Mouse (Mus musculus): ENCODE results near the gene Cavin1. TPM values are rescaled to one million over a fixed set of nuclear protein-coding genes. Genes with fewer than 3 reads are reported as not detected.

Gene Cavin1
- 27.5 TPM for polyA plus RNA-seq (2015; fragmentation: Illumina TruSeq; extraction: RNeasy Lipid Tissue Mini Kit (QIAGEN cat#74804); ENCODE audit: insufficient read depth, low replicate concordance)

GRCm38 (mm10) chr11:100970557-100970937 is at the start of gene Cavin1:
Gene Cavin1 (minus strand): TSS chr11:100970887.

GRCm38 (mm10) chr11:101009046-101009887 is 38.6 kb upstream of the Cavin1 start, which contains the start of gene Atp6v0a1:
Gene Atp6v0a1 (plus strand): TSS chr11:101009452.

GRCm38 (mm10) chr11:100939512-100940151 is 31.1 kb downstream of the Cavin1 start, which contains the start of gene Stat3:
Gene Stat3 (minus strand): TSS chr11:100939540.

Other genes starting within 250 kb of the Cavin1 start
- gene Rab5c, start 232.7 kb downstream of the Cavin1 start, polyA plus RNA-seq (2015; fragmentation: Illumina TruSeq; extraction: RNeasy Lipid Tissue Mini Kit (QIAGEN cat#74804); ENCODE audit: insufficient read depth, low replicate concordance) = 93.5 TPM
- gene Kcnh4, start 210.9 kb downstream of the Cavin1 start, polyA plus RNA-seq (2015; fragmentation: Illumina TruSeq; extraction: RNeasy Lipid Tissue Mini Kit (QIAGEN cat#74804); ENCODE audit: insufficient read depth, low replicate concordance) = 0.17 TPM
- not detected for gene Hcrt, start 208.0 kb downstream of the Cavin1 start, polyA plus RNA-seq (2015; fragmentation: Illumina TruSeq; extraction: RNeasy Lipid Tissue Mini Kit (QIAGEN cat#74804); ENCODE audit: insufficient read depth, low replicate concordance)
- 5.1 TPM for gene Ghdc, start 199.9 kb downstream of the Cavin1 start, polyA plus RNA-seq (2015; fragmentation: Illumina TruSeq; extraction: RNeasy Lipid Tissue Mini Kit (QIAGEN cat#74804); ENCODE audit: insufficient read depth, low replicate concordance)
- 26.7 TPM for gene Stat5b, start 120.2 kb downstream of the Cavin1 start, polyA plus RNA-seq (2015; fragmentation: Illumina TruSeq; extraction: RNeasy Lipid Tissue Mini Kit (QIAGEN cat#74804); ENCODE audit: insufficient read depth, low replicate concordance)
- gene Stat5a, start 111.5 kb downstream of the Cavin1 start, polyA plus RNA-seq (2015; fragmentation: Illumina TruSeq; extraction: RNeasy Lipid Tissue Mini Kit (QIAGEN cat#74804); ENCODE audit: insufficient read depth, low replicate concordance) = 14.3 TPM
- gene Stat3, start 31.3 kb downstream of the Cavin1 start, polyA plus RNA-seq (2015; fragmentation: Illumina TruSeq; extraction: RNeasy Lipid Tissue Mini Kit (QIAGEN cat#74804); ENCODE audit: insufficient read depth, low replicate concordance) = 99.4 TPM
- 47.4 TPM for gene Atp6v0a1, start 38.6 kb upstream of the Cavin1 start, polyA plus RNA-seq (2015; fragmentation: Illumina TruSeq; extraction: RNeasy Lipid Tissue Mini Kit (QIAGEN cat#74804); ENCODE audit: insufficient read depth, low replicate concordance)
- 6.9 TPM for gene Naglu, start 99.1 kb upstream of the Cavin1 start, polyA plus RNA-seq (2015; fragmentation: Illumina TruSeq; extraction: RNeasy Lipid Tissue Mini Kit (QIAGEN cat#74804); ENCODE audit: insufficient read depth, low replicate concordance)
- gene Hsd17b1, start 107.5 kb upstream of the Cavin1 start, polyA plus RNA-seq (2015; fragmentation: Illumina TruSeq; extraction: RNeasy Lipid Tissue Mini Kit (QIAGEN cat#74804); ENCODE audit: insufficient read depth, low replicate concordance) = 0.70 TPM
- 10.9 TPM for gene Coasy, start 111.7 kb upstream of the Cavin1 start, polyA plus RNA-seq (2015; fragmentation: Illumina TruSeq; extraction: RNeasy Lipid Tissue Mini Kit (QIAGEN cat#74804); ENCODE audit: insufficient read depth, low replicate concordance)
- 64.9 TPM for gene Mlx, start 116.4 kb upstream of the Cavin1 start, polyA plus RNA-seq (2015; fragmentation: Illumina TruSeq; extraction: RNeasy Lipid Tissue Mini Kit (QIAGEN cat#74804); ENCODE audit: insufficient read depth, low replicate concordance)
- gene Psmc3ip, start 124.5 kb upstream of the Cavin1 start, polyA plus RNA-seq (2015; fragmentation: Illumina TruSeq; extraction: RNeasy Lipid Tissue Mini Kit (QIAGEN cat#74804); ENCODE audit: insufficient read depth, low replicate concordance) = 5.5 TPM
- gene Retreg3, start 149.0 kb upstream of the Cavin1 start, polyA plus RNA-seq (2015; fragmentation: Illumina TruSeq; extraction: RNeasy Lipid Tissue Mini Kit (QIAGEN cat#74804); ENCODE audit: insufficient read depth, low replicate concordance) = 94.9 TPM
- 7.7 TPM for gene Tubg1, start 149.1 kb upstream of the Cavin1 start, polyA plus RNA-seq (2015; fragmentation: Illumina TruSeq; extraction: RNeasy Lipid Tissue Mini Kit (QIAGEN cat#74804); ENCODE audit: insufficient read depth, low replicate concordance)
- gene Tubg2, start 185.0 kb upstream of the Cavin1 start, polyA plus RNA-seq (2015; fragmentation: Illumina TruSeq; extraction: RNeasy Lipid Tissue Mini Kit (QIAGEN cat#74804); ENCODE audit: insufficient read depth, low replicate concordance) = 1.6 TPM
- gene Cntnap1, start 199.6 kb upstream of the Cavin1 start, polyA plus RNA-seq (2015; fragmentation: Illumina TruSeq; extraction: RNeasy Lipid Tissue Mini Kit (QIAGEN cat#74804); ENCODE audit: insufficient read depth, low replicate concordance) = 0.69 TPM
- 0.40 TPM for gene Plekhh3, start 200.5 kb upstream of the Cavin1 start, polyA plus RNA-seq (2015; fragmentation: Illumina TruSeq; extraction: RNeasy Lipid Tissue Mini Kit (QIAGEN cat#74804); ENCODE audit: insufficient read depth, low replicate concordance)
- not detected for gene Ccr10, start 204.6 kb upstream of the Cavin1 start, polyA plus RNA-seq (2015; fragmentation: Illumina TruSeq; extraction: RNeasy Lipid Tissue Mini Kit (QIAGEN cat#74804); ENCODE audit: insufficient read depth, low replicate concordance)